Mouse (Mus musculus) heart, embryonic 16.5 days (tissue): ENCODE data around the gene Znrf2. TPM values are rescaled to one million over a fixed set of nuclear protein-coding genes. Genes with fewer than 3 reads are reported as not detected.
A peak's percentile ranks its signal among the peaks of the same experiment; 100 is the strongest.

Source experiments
- ATAC-seq: fragments of 200-750 bp; cut with Nextera tagmentation; replicated peaks from 2 replicates; pipeline ENCODE4 v1.8.0; 2017; ENCODE audit warnings: moderate number of reproducible peaks; ENCODE audit not compliant: insufficient read depth, low FRiP score; ENCODE audit errors: extremely low read depth
- H3K27ac ChIP-seq: fragments of 300-500 bp; sonication (generic); 2 replicates; pipeline ENCODE4 v1.5.1; 2014; ENCODE audit warnings: mild to moderate bottlenecking, low read length, control low read depth, moderate library complexity
- H3K27me3 ChIP-seq: fragments of 300-500 bp; sonication (generic); 2 replicates; pipeline ENCODE4 v1.6.1; 2014; ENCODE audit warnings: low read length, mixed read lengths; ENCODE audit not compliant: control insufficient read depth, insufficient read depth
- H3K36me3 ChIP-seq: fragments of 300-500 bp; sonication (generic); 2 replicates; pipeline ENCODE4 v1.6.1; 2014; ENCODE audit not compliant: control insufficient read depth, insufficient read depth
- H3K4me1 ChIP-seq: fragments of 300-500 bp; sonication (generic); 2 replicates; pipeline ENCODE4 v1.6.1; 2014; ENCODE audit warnings: low read length, mixed read lengths; ENCODE audit not compliant: control insufficient read depth, insufficient read depth
- H3K4me2 ChIP-seq: fragments of 300-500 bp; sonication (generic); 2 replicates; pipeline ENCODE4 v1.6.1; 2014; ENCODE audit warnings: low read depth, mild to moderate bottlenecking, control low read depth, low read length
- H3K4me3 ChIP-seq: fragments of 300-500 bp; sonication (generic); 2 replicates; pipeline ENCODE4 v1.5.1; 2014; ENCODE audit warnings: mild to moderate bottlenecking, control low read depth, low read length
- H3K9ac ChIP-seq: fragments of 300-500 bp; sonication (generic); 2 replicates; pipeline ENCODE4 v1.6.1; 2014; ENCODE audit warnings: low read length, control low read depth
- H3K9me3 ChIP-seq: fragments of 300-500 bp; sonication (generic); replicated peaks from 2 replicates; pipeline ENCODE4 v1.6.1; 2016; ENCODE audit warnings: low read length; ENCODE audit not compliant: control insufficient read depth
- WGBS: fragments of 180-500 bp; shearing (Covaris S2); extraction: QIAGEN DNeasy Blood & Tissue Kit; methylation state at CpG from one replicate; pipeline ENCODE4 v1.1.7; 2014; 5-methylcytosine and 5-hydroxymethylcytosine counted together
- polyA plus RNA-seq: library from polyadenylated mRNA; unstranded; fragments of >200 nt; fragmentation: Nextera tagmentation; extraction: Ambion mirVana; gene quantifications from 2 replicates; pipeline ENCODE4 v1.2.1, GENCODE M21; 2015

Gene Znrf2
- polyA plus RNA-seq, 1 experiment from 2014 or later, result 3.3 TPM

DNA sequence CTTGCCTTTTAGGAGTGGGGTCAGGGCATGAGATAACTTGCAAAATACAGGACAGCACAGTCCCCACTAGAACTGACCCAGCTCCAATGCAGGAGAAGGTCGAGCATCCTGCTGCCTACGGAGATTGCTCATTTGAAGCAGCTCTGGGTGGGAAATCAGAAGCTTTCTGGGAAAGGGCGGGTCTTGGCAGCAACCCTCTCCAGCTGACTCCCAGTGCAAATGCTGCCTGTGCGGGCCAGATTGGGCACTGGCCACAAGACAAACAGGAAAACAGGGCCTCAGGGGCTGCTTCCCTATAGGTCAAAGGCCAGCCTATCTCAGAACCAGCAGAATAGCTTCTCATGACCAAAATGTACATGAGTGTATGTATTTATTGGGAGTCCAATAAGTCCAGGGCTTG is 122.9 kb downstream of the Znrf2 start:
- H3K36me3 ChIP-seq, result no peaks in the 10 kb centered on the region
- H3K4me3 ChIP-seq, result no peak overlapping the region
- H3K27ac ChIP-seq, result no peak overlapping the region
- 52% methylated on average over 4 of the region's 4 CpGs for WGBS
- H3K9me3 ChIP-seq, result no peaks in the 10 kb centered on the region
- no peak overlapping the region for H3K4me2 ChIP-seq
- H3K27me3 ChIP-seq, result peaks cover 22% of the 10 kb centered on the region
- no peaks in the 10 kb centered on the region for H3K4me1 ChIP-seq
- peak; percentile 52 for ATAC-seq
- H3K9ac ChIP-seq, result no peak overlapping the region

GRCm38 (mm10) chr6:54940126-54940525 is 123.4 kb downstream of the Znrf2 start:
- WGBS, result 71% methylated on average over 7 of the region's 7 CpGs
- no peak overlapping the region for H3K27ac ChIP-seq
- no peak for ATAC-seq

DNA sequence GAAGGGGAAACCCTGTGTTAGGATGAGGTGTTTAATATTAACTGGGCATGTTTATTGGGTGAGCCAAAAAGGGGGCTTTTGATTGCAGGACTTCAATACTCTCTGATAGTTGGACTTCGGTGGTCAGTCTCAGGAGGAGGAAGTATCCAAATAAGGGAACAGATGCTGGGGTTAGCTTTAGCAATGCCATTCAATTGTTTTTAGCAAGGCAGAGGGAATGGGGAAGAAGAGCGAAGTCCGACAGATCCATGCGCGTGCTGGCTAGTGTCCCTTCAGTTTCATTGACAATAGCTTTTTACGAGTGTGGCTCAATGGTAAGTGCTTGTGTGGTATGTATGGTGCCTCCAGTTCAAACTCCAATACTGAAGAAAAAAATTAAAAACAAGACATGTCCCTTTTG is 124.4 kb downstream of the Znrf2 start:
- ATAC-seq, result no peak
- WGBS, result 84% methylated on average over 6 of the region's 6 CpGs
- Histone ChIP-seq H3K4me2 (no peak overlapping the region), H3K27me3 (peaks cover 28% of the 10 kb centered on the region), H3K9ac (no peak overlapping the region), H3K4me1 (no peaks in the 10 kb centered on the region), H3K27ac (no peak overlapping the region), H3K9me3 (no peaks in the 10 kb centered on the region), H3K36me3 (no peaks in the 10 kb centered on the region), H3K4me3 (no peak overlapping the region)

More at GRCm38 (mm10) chr6:54940126-54940525, 123.4 kb downstream of the Znrf2 start:
- Histone ChIP-seq H3K4me3 (no peak overlapping the region), H3K9ac (no peak overlapping the region), H3K9me3 (no peaks in the 10 kb centered on the region), H3K27me3 (peaks cover 27% of the 10 kb centered on the region), H3K4me2 (no peak overlapping the region), H3K36me3 (no peaks in the 10 kb centered on the region), H3K4me1 (no peaks in the 10 kb centered on the region)

Other genes with a start within 250 kb of the Znrf2 start
- 4.5 and 5.5 TPM in 2 replicates for gene Plekha8, start 221.8 kb upstream of the Znrf2 start, polyA plus RNA-seq
- gene Fkbp14, start 219.6 kb upstream of the Znrf2 start, polyA plus RNA-seq, result 21.7 and 22.3 TPM in 2 replicates
- 6.3 and 6.8 TPM in 2 replicates for gene Mturn, start 135.3 kb upstream of the Znrf2 start, polyA plus RNA-seq
- 6.3 and 6.8 TPM in 2 replicates for gene Nod1, start 155.7 kb downstream of the Znrf2 start, polyA plus RNA-seq
- gene Ggct, start 176.0 kb downstream of the Znrf2 start, polyA plus RNA-seq, result 5.6 and 8.1 TPM in 2 replicates
- gene Gars, start 221.1 kb downstream of the Znrf2 start, polyA plus RNA-seq, result 154 and 159 TPM in 2 replicates